Mouse (Mus musculus): Measurements from ENCODE around the gene Gnpnat1.
"Not testable (repeated sequence)": the region's sequence is repeated elsewhere in the genome, so short reads cannot be mapped to it uniquely, and the experiment has no call there.

Gene Gnpnat1

GRCm38 (mm10) chr14:45404813-45405212 lies at the start of gene Gnpnat1:
TSS of gene Gnpnat1 (minus strand) at chr14:45404913.
- CTCF ChIA-PET = not testable (repeated sequence)

- CTCF ChIA-PET = no interaction called here
These were observed 49.0 kb upstream of the Gnpnat1 start for GRCm38 (mm10) chr14:45453538-45454233.

DNA sequence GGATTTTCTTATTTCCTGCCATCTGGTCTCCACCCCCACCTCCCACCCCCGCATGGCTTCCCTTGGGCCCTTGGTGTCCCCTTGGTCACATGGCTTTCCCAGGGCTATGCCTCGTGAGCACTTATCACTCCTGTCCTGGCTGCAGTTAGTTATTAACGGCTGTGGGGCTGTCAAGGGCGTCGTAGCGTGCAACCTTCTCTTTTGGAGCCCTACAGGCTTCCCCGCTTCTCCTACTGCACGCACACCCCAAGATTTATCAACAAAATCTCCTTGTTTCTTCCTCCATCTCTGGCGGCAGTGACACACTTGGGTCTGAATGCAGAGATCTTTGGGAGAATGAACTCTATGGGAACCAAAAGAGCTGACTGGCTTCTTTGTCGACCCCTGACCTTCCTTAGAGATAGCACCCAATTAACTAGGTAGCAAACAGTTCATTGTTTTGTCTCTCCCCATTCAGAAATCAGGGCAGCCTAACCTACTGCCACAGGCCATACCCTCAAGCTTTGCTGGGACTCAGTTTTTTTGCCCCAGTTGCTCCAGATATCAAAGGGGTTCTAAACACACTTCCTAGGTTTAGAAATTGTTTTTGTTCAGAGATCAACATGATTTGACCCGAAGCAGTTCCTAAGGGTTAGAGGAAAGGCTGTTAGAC lies 48.3 kb upstream of the Gnpnat1 start:
- CTCF ChIA-PET = no interaction called here

GRCm38 (mm10) chr14:45452148-45452547 lies 47.4 kb upstream of the Gnpnat1 start:
- CTCF ChIA-PET = no interaction called here

GRCm38 (mm10) chr14:45451090-45451489 lies 46.4 kb upstream of the Gnpnat1 start:
- CTCF ChIA-PET = no interaction called here

DNA sequence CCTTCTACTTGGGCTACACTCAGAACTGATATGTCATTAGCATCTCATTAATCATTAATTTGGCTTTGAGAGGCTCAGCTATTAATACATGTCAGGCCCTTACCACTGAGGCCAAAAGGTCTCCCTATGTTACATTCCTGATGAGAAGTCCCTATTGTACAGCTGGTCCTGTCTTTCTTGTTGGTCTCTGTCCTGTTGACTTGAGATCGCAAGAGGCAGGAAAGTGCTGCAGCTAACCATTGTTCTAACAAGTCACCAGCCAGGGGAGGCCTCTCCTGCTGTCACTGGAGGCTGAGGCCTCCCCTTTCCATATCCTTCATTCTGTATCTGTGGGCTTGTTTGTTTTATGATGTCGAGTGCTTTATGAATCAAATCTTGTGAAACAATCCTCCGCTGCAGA lies 42.1 kb upstream of the Gnpnat1 start:
- CTCF ChIA-PET = no interaction called here

GRCm38 (mm10) chr14:45445445-45445844 lies 40.7 kb upstream of the Gnpnat1 start:
- CTCF ChIA-PET = no interaction called here

DNA sequence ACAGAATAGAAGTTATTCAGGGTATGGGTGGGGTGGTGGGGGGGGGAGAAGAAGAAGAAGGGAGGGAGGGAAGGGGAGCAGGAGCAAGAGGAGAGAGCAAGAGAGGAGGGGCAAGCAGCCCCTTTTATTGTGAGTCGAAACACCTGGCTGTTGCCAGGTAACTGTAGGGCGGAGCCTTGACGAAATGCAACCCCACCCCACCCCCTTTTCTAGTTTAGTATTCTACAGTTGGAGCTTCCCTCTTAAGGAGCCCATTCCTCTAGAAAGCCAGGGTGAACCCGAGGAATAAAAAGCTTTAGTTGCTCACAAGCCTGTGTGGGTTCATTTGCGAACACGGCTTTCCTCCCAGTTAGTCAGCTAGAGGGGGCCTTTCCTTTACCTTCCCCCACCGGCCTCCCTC lies 40.2 kb upstream of the Gnpnat1 start:
- CTCF ChIA-PET = no interaction called here

DNA sequence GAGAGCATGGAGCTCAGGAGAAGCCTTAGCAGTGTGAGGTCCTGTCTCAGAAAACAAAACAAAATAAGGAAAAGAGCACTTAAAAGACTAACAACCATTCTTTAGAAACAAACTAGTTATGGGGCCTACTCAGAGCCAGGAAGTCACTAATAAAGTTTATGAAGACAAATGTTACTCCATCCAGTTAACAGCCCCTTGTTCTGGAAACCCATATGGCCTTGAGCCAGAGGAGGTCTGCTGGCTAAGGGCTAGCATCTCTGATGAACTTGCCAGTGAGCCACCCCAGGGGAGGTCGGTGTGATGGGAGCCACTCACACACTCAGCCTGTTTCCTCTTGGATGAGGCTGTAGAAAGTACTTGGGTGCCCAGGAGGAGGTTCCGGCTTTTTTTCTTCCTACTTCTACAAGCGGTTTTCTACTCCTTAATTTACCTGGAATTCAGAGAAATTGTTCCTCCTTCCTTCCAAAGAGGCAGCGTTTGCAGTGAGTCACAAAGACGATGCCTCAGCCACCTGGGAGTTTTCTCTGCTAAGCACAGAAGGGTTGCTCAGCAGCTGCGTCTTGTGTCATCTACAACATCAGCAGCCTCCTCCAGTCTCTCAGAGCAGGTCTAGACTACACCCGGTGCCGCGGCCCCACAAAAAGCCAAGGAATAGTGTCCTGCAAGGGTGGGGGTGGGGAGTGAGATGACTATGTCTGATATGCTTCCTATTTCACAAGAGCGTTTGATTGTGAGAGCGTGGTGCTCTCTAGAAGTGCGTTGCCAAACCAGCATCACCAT lies 38.3 kb upstream of the Gnpnat1 start:
- CTCF ChIA-PET = no interaction called here

DNA sequence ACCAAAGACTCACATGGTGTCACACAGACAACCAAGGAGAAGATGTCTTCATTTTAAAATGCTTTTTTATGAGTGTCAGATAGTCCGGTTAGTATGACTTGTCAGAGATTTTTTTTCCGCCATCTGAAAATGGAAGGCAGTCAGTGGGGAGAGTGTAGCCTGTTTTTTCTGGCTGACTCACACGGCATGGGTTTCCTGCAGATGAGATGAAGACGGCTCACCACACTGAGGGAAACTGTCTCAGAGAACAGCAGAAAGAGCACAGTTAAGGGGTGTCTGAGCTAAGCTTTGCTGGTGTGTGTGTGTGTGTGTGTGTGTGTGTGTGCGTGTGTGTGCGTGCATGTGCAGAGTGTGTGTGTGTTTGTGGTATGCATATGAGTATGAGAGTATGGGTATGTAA lies 36.6 kb upstream of the Gnpnat1 start:
- CTCF ChIA-PET = no interaction called here

DNA sequence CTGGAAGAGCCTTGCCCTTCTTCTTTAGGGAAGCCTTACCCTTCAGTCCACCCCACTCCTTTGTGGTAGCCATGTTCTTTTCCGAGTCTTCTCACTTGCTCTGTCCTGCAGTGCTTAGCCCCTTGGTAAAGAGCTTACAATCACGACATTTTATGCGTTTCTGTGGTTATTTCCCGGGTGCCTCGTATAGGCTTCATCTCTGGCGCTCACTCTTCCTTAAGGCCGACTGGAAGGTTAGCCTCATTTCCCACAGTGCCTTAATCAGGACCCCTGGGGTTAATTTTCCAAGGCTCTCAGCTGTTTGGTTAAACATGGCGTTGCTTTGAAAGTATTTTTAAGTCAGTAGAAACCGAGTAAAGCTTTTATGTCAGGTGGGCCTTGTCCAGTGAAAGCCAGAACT lies 34.7 kb upstream of the Gnpnat1 start:
- CTCF ChIA-PET = no interaction called here

- CTCF ChIA-PET = no interaction called here
These were observed 34.2 kb upstream of the Gnpnat1 start for GRCm38 (mm10) chr14:45438931-45439275.

- CTCF ChIA-PET = no interaction called here
These were observed 33.7 kb upstream of the Gnpnat1 start for GRCm38 (mm10) chr14:45438250-45438930.

GRCm38 (mm10) chr14:45434220-45434619 lies 29.5 kb upstream of the Gnpnat1 start:
- CTCF ChIA-PET = no interaction called here

GRCm38 (mm10) chr14:45432003-45432402 lies 27.3 kb upstream of the Gnpnat1 start:
- CTCF ChIA-PET = no interaction called here

DNA sequence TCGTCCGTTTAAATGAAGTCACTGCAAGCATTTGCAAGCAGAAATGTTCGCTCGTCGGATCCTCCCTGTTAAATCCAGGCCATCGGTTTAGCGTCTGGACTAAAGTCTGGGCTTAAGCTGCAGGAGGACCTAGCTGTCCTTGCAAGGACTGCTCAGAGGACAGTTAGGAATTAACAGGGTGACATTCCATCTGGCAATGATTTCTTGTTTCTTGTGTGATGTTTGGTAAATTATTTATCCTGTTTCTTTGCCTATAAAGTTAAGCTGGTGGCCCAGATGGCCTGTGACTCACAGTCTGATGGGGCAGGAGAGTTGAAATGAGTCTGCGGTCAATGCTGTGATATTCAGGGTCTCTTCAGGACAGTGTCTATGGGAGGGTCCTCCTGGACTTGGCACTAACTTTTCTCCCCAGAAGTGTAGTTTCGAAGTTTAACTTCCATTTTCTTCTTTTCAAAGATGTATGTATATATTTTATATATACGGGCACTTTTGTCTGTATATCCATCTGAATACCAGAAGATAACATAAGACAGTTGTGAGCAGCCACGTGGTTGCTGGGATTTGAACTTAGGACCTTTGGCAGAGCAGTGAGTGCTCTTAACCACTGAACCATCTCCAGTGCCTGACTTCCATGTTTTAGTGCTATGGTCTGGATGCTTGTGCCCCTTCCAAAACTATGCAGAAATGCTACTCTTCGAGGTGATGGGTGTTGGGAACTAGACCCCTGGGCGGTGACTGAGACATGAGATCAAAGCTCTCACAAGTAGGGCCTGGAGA lies 25.5 kb upstream of the Gnpnat1 start:
- CTCF ChIA-PET = no interaction called here

GRCm38 (mm10) chr14:45423220-45423619 lies 18.5 kb upstream of the Gnpnat1 start:
- CTCF ChIA-PET = no interaction called here

- CTCF ChIA-PET = no interaction called here
These were observed 17.7 kb upstream of the Gnpnat1 start for GRCm38 (mm10) chr14:45422371-45422770.

GRCm38 (mm10) chr14:45419323-45419722 lies 14.6 kb upstream of the Gnpnat1 start:
- CTCF ChIA-PET = interaction anchor here (0.5 kb wide), 1 partner anchor 130 kb away, joined by 4 read pairs; no protein-coding TSS in a partner anchor

GRCm38 (mm10) chr14:45418553-45418952 lies 13.8 kb upstream of the Gnpnat1 start:
- CTCF ChIA-PET = no interaction called here

DNA sequence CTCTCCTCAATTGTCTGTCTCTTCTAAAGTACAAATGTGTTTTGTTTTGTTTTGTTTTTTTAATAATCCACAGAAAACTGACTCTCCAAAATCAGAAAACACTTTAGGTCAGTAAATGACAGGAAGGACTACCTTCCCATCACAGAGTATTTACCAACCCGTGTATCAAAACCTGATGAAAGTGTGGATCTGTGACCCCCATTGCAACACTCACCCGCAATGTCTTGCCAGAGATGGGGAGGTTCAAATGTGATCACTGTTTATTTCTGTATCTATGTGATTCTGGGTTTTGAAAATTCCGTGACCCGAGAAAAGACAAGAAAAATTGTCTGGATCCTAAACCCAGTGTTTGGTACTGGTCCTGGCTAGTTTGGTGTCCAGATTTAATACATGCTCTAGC lies 11.6 kb upstream of the Gnpnat1 start:
- CTCF ChIA-PET = no interaction called here

DNA sequence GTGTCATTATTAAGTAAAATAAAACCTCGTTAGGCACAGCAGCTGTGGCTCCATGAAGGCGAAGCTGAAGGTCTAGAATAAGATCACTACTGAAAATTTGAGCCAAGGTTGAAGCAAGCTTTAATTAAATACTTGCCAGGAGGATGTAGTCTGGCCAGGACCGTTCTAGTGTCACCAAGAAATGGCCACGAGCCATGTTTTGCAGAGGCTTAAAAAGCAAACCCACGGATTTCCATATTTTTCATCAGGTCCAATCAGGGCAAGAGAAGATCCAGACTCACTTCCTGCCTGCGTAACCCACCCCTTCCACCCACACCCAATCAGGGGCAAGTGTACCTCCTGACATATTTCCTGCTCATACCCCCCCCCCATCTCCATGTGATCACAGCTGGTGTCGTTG lies 1.1 kb downstream of the Gnpnat1 start:
- CTCF ChIA-PET = no interaction called here

Measured in spleen, embryonic (tissue).